Mouse (Mus musculus): ENCODE measurements at regions not wholly inside any gene's neighbourhood (a gene's known extent, or its start where the extent isn't known, plus 50 kb on each side); places are given as distances from the start of the nearest gene placed in this dataset.
A peak's percentile ranks its signal among the peaks of the same experiment; 100 is the strongest.

GRCm38 (mm10) chr2:115322582-115322981 is 258.9 kb upstream of the BC052040 start:
- no peak overlapping the region for H3K4me3 ChIP-seq (ENCODE audit: control insufficient read depth, low read depth, low read length)
- TF ChIP-seq POLR2A (IDR thresholded peaks at IDR 0.05; ENCODE audit: control insufficient read depth, low read depth, low read length) = no peak
- TF ChIP-seq CTCF (IDR thresholded peaks at IDR 0.05; ENCODE audit: control insufficient read depth, insufficient read depth, insufficient replicate concordance, low read depth, low read length) = no peak
- no peaks in the 10 kb centered on the region for H3K4me1 ChIP-seq (ENCODE audit: control insufficient read depth, insufficient read depth, low read length)
- no peaks in the 10 kb centered on the region for H3K27me3 ChIP-seq (ENCODE audit: control insufficient read depth, insufficient read depth, low read length)
- no peaks in the 10 kb centered on the region for H3K36me3 ChIP-seq (ENCODE audit: control insufficient read depth, insufficient read depth, low read length)
- no peak overlapping the region for H3K27ac ChIP-seq (ENCODE audit: control insufficient read depth, insufficient read depth, low read depth, low read length)

DNA sequence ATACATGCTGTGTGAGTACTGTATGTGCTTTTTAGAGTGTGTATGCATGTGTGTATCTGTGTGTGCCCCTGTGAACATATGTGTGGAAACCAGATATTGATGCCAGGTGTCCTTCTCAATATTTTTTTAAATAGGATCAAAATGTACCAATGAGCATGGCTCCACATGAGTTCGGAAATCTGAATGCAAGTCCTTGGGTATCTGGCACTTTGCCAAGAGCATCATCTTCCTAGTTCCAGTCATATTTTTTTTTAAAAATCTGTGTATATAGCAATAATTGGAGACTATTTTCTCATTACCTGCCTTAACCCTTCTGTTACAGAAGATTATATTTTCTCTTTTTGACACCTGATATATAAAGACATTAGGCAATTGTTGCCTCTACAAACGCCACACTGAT is 255.0 kb upstream of the BC052040 start:
- H3K36me3 ChIP-seq (ENCODE audit: control insufficient read depth, insufficient read depth, low read length) = no peaks in the 10 kb centered on the region
- H3K4me3 ChIP-seq (ENCODE audit: control insufficient read depth, low read depth, low read length) = no peak overlapping the region
- no peak overlapping the region for H3K27ac ChIP-seq (ENCODE audit: control insufficient read depth, insufficient read depth, low read depth, low read length)
- TF ChIP-seq CTCF (IDR thresholded peaks at IDR 0.05; ENCODE audit: control insufficient read depth, insufficient read depth, insufficient replicate concordance, low read depth, low read length) (no peak), POLR2A (IDR thresholded peaks at IDR 0.05; ENCODE audit: control insufficient read depth, low read depth, low read length) (no peak)
- no peaks in the 10 kb centered on the region for H3K4me1 ChIP-seq (ENCODE audit: control insufficient read depth, insufficient read depth, low read length)
- H3K27me3 ChIP-seq (ENCODE audit: control insufficient read depth, insufficient read depth, low read length) = no peaks in the 10 kb centered on the region

GRCm38 (mm10) chr2:115338178-115338577 is 243.3 kb upstream of the BC052040 start:
- TF ChIP-seq CTCF (IDR thresholded peaks at IDR 0.05; ENCODE audit: control insufficient read depth, insufficient read depth, insufficient replicate concordance, low read depth, low read length) (no peak), POLR2A (IDR thresholded peaks at IDR 0.05; ENCODE audit: control insufficient read depth, low read depth, low read length) (no peak)
- no peaks in the 10 kb centered on the region for H3K36me3 ChIP-seq (ENCODE audit: control insufficient read depth, insufficient read depth, low read length)
- H3K27ac ChIP-seq (ENCODE audit: control insufficient read depth, insufficient read depth, low read depth, low read length) = no peak overlapping the region
- H3K4me3 ChIP-seq (ENCODE audit: control insufficient read depth, low read depth, low read length) = no peak overlapping the region
- peaks cover 4% of the 10 kb centered on the region for H3K4me1 ChIP-seq (ENCODE audit: control insufficient read depth, insufficient read depth, low read length)
- H3K27me3 ChIP-seq (ENCODE audit: control insufficient read depth, insufficient read depth, low read length) = no peaks in the 10 kb centered on the region

GRCm38 (mm10) chr2:115339034-115339433 is 242.5 kb upstream of the BC052040 start:
- Histone ChIP-seq H3K4me1 (ENCODE audit: control insufficient read depth, insufficient read depth, low read length) (peaks cover 4% of the 10 kb centered on the region), H3K27ac (ENCODE audit: control insufficient read depth, insufficient read depth, low read depth, low read length) (no peak overlapping the region), H3K27me3 (ENCODE audit: control insufficient read depth, insufficient read depth, low read length) (no peaks in the 10 kb centered on the region), H3K4me3 (ENCODE audit: control insufficient read depth, low read depth, low read length) (no peak overlapping the region), H3K36me3 (ENCODE audit: control insufficient read depth, insufficient read depth, low read length) (no peaks in the 10 kb centered on the region)
- no peak for TF ChIP-seq POLR2A (IDR thresholded peaks at IDR 0.05; ENCODE audit: control insufficient read depth, low read depth, low read length)
- no peak for TF ChIP-seq CTCF (IDR thresholded peaks at IDR 0.05; ENCODE audit: control insufficient read depth, insufficient read depth, insufficient replicate concordance, low read depth, low read length)

- Histone ChIP-seq H3K36me3 (ENCODE audit: control insufficient read depth, insufficient read depth, low read length) (no peaks in the 10 kb centered on the region), H3K4me1 (ENCODE audit: control insufficient read depth, insufficient read depth, low read length) (peaks cover 4% of the 10 kb centered on the region), H3K27ac (ENCODE audit: control insufficient read depth, insufficient read depth, low read depth, low read length) (no peak overlapping the region), H3K27me3 (ENCODE audit: control insufficient read depth, insufficient read depth, low read length) (no peaks in the 10 kb centered on the region), H3K4me3 (ENCODE audit: control insufficient read depth, low read depth, low read length) (peak overlapping the region; percentile 67)
- TF ChIP-seq CTCF (IDR thresholded peaks at IDR 0.05; ENCODE audit: control insufficient read depth, insufficient read depth, insufficient replicate concordance, low read depth, low read length) = no peak
- no peak for TF ChIP-seq POLR2A (IDR thresholded peaks at IDR 0.05; ENCODE audit: control insufficient read depth, low read depth, low read length)
Observed at GRCm38 (mm10) chr2:115342360-115342759, 239.2 kb upstream of the BC052040 start.

DNA sequence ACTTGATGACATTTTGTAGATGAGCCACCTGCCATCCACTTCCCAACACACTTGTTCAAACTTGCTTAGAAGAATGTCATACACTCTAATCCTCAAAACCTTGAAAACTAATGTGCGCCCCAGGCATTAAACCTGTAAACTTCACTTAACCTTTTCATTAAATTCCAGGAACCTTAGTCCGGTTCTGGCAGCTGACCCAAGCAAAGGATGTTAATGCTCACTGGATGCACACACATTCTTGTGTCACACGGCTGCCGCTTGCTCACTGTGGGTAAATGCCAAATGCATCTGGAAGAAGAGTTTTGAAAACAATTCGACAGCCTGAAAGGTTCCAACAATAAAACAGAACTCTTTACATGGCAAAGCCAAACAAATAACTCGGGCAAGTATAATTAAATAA is 235.0 kb upstream of the BC052040 start:
- peaks cover 4% of the 10 kb centered on the region for H3K4me1 ChIP-seq (ENCODE audit: control insufficient read depth, insufficient read depth, low read length)
- no peak for TF ChIP-seq CTCF (IDR thresholded peaks at IDR 0.05; ENCODE audit: control insufficient read depth, insufficient read depth, insufficient replicate concordance, low read depth, low read length)
- TF ChIP-seq POLR2A (IDR thresholded peaks at IDR 0.05; ENCODE audit: control insufficient read depth, low read depth, low read length) = no peak
- no peaks in the 10 kb centered on the region for H3K36me3 ChIP-seq (ENCODE audit: control insufficient read depth, insufficient read depth, low read length)
- H3K4me3 ChIP-seq (ENCODE audit: control insufficient read depth, low read depth, low read length) = no peak overlapping the region
- H3K27me3 ChIP-seq (ENCODE audit: control insufficient read depth, insufficient read depth, low read length) = no peaks in the 10 kb centered on the region
- no peak overlapping the region for H3K27ac ChIP-seq (ENCODE audit: control insufficient read depth, insufficient read depth, low read depth, low read length)

GRCm38 (mm10) chr2:115348263-115348662 is 233.3 kb upstream of the BC052040 start:
- Histone ChIP-seq H3K27me3 (ENCODE audit: control insufficient read depth, insufficient read depth, low read length) (no peaks in the 10 kb centered on the region), H3K36me3 (ENCODE audit: control insufficient read depth, insufficient read depth, low read length) (no peaks in the 10 kb centered on the region), H3K27ac (ENCODE audit: control insufficient read depth, insufficient read depth, low read depth, low read length) (no peak overlapping the region), H3K4me1 (ENCODE audit: control insufficient read depth, insufficient read depth, low read length) (no peaks in the 10 kb centered on the region), H3K4me3 (ENCODE audit: control insufficient read depth, low read depth, low read length) (no peak overlapping the region)
- TF ChIP-seq CTCF (IDR thresholded peaks at IDR 0.05; ENCODE audit: control insufficient read depth, insufficient read depth, insufficient replicate concordance, low read depth, low read length) = no peak
- TF ChIP-seq POLR2A (IDR thresholded peaks at IDR 0.05; ENCODE audit: control insufficient read depth, low read depth, low read length) = no peak

- Histone ChIP-seq H3K27ac (ENCODE audit: control insufficient read depth, insufficient read depth, low read depth, low read length) (no peak overlapping the region), H3K36me3 (ENCODE audit: control insufficient read depth, insufficient read depth, low read length) (no peaks in the 10 kb centered on the region), H3K4me1 (ENCODE audit: control insufficient read depth, insufficient read depth, low read length) (no peaks in the 10 kb centered on the region), H3K4me3 (ENCODE audit: control insufficient read depth, low read depth, low read length) (no peak overlapping the region), H3K27me3 (ENCODE audit: control insufficient read depth, insufficient read depth, low read length) (no peaks in the 10 kb centered on the region)
- TF ChIP-seq CTCF (IDR thresholded peaks at IDR 0.05; ENCODE audit: control insufficient read depth, insufficient read depth, insufficient replicate concordance, low read depth, low read length) (no peak), POLR2A (IDR thresholded peaks at IDR 0.05; ENCODE audit: control insufficient read depth, low read depth, low read length) (no peak)
Observed at GRCm38 (mm10) chr2:115371072-115371471, 210.4 kb upstream of the BC052040 start.

Data from testis, adult 2 months (tissue).